In the genomic region with DNA sequence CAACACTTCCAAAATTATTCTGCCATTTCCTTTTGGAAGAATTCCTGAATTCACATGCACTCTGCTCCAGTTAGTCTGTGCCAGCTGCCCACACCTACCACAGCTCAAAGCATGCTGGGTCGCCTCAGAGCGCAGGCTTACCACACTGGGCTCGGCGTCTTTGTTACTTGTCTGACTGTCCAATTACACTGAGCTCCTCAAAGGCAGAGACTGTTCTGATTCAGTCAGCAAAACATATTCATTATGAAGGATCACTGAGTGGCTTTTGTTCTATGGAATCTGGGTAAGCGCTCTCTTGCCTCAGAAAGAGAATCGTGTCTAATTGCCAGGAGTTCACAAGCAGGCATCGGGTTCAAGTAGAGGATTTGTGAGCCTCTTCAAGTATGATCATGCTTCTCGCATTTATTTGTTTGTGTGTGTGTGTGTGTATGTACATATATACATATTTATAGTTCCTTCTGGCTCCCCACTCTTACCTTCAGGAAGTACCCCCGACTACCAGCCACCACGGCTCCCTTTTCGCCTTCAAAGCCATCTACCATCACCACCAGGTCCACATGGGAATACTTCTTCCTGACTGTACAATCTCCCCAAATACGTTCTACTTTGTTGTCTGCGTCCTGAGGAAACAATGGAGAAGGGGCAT, we compare ENCODE assay signal across 15 mouse cellular contexts. TPM values are rescaled to one million over a fixed set of nuclear protein-coding genes. Genes with fewer than 3 reads are reported as not detected.
DNase-seq lines count a peak whose midpoint lies in the region; ATAC-seq and TF ChIP-seq lines count a peak whose summit lies in the region.
"Had no signal": no experiment of that assay in that cellular context is flagged by ENCODE, and none has a peak within 500 bp of the region (broad histone marks: within the 10 kb centered on the region; RNA-seq: fewer than 3 reads in every experiment).

No protein-coding gene starts in this region.

- H3K4me1 ChIP-seq in ES-Bruce4 (ENCODE audit: control insufficient read depth, insufficient read depth, low read length): no peaks in the 10 kb centered on the region
- peaks cover 38% of the 10 kb centered on the region for H3K4me1 ChIP-seq in embryonic facial prominence, embryonic 10.5 days
- H3K4me1 ChIP-seq in hindbrain, embryonic 11.5 days (replicated peaks; ENCODE audit: control insufficient read depth, insufficient read depth, low read length): peaks cover 19% of the 10 kb centered on the region
- no peaks in the 10 kb centered on the region for H3K4me1 ChIP-seq in midbrain, embryonic 16.5 days (ENCODE audit: control insufficient read depth, insufficient read depth, low read length)

- peak; percentile 26; the same call in 1 of the 2 replicates for ATAC-seq in hindbrain, embryonic 11.5 days (ENCODE audit: low FRiP score)
- ATAC-seq in midbrain, embryonic 16.5 days: peak; percentile 49; the same call in 1 of the 2 replicates
- ATAC-seq in inflammation-experienced regulatory T-cells, adult 6 months: no peak

- intact Hi-C loops in heart, postnatal 36 days (cut with DNase I): no loop called here

- DNase-seq in embryonic facial prominence, embryonic 10.5 days (ENCODE audit: low spot score): no peak
- DNase-seq in hindbrain, embryonic 11.5 days (ENCODE audit: low spot score): peak; percentile 54
- no peak for DNase-seq in heart, postnatal 36 days
- DNase-seq in lung, postnatal 14 days: no peak
- no peak for DNase-seq in thymus, postnatal 4 days
- DNase-seq: adrenal gland, postnatal 36 days; cerebellum, adult 8-10 months; kidney, postnatal 14 days; spleen, adult 18-20 months; thymus, adult 18-20 months had no signal

- no peak for TF ChIP-seq POLR2A in ES-Bruce4 (IDR thresholded peaks at IDR 0.05; ENCODE audit: insufficient read depth, low read length)

- peak overlapping the region; percentile 63 for H3K27ac ChIP-seq in ES-Bruce4 (ENCODE audit: insufficient read depth, low read length)
- H3K27ac ChIP-seq in embryonic facial prominence, embryonic 10.5 days (replicated peaks): peak overlapping the region; percentile 80
- peak overlapping the region; percentile 99 for H3K27ac ChIP-seq in hindbrain, embryonic 11.5 days (ENCODE audit: low read depth, low read length)
- peak overlapping the region; percentile 71 for H3K27ac ChIP-seq in midbrain, embryonic 16.5 days (ENCODE audit: low read length)
- H3K27ac ChIP-seq: liver, embryonic 14.5 days; macrophage had no signal

- H3K4me3 ChIP-seq in ES-Bruce4 (ENCODE audit: low read depth, low read length): no peak overlapping the region
- H3K4me3 ChIP-seq in embryonic facial prominence, embryonic 10.5 days: no peak overlapping the region
- no peak overlapping the region for H3K4me3 ChIP-seq in hindbrain, embryonic 11.5 days (ENCODE audit: low read depth, low read length)
- H3K4me3 ChIP-seq in midbrain, embryonic 16.5 days (ENCODE audit: low read depth, low read length): no peak overlapping the region

- 0 out of 2 replicates have a peak overlapping the region, but pooled peaks have one; percentile 18 for H3K4me2 ChIP-seq in hindbrain, embryonic 11.5 days (replicated peaks; ENCODE audit: low read depth, low read length)
- no peak overlapping the region for H3K4me2 ChIP-seq in midbrain, embryonic 16.5 days (ENCODE audit: low read length)

- no peaks in the 10 kb centered on the region for H3K9me3 ChIP-seq in ES-Bruce4 (replicated peaks; ENCODE audit: control insufficient read depth, insufficient read depth, low read length, poor library complexity, severe bottlenecking)
- no peaks in the 10 kb centered on the region for H3K9me3 ChIP-seq in embryonic facial prominence, embryonic 10.5 days
- H3K9me3 ChIP-seq in hindbrain, embryonic 11.5 days (ENCODE audit: control insufficient read depth, low read length): no peaks in the 10 kb centered on the region
- no peaks in the 10 kb centered on the region for H3K9me3 ChIP-seq in midbrain, embryonic 16.5 days (replicated peaks; ENCODE audit: control insufficient read depth, low read length, poor library complexity, severe bottlenecking)

- no peak for TF ChIP-seq EP300 in ES-Bruce4 (IDR thresholded peaks at IDR 0.05; ENCODE audit: insufficient read depth, low read depth, low read length)

- H3K9ac ChIP-seq in ES-Bruce4 (ENCODE audit: low read depth, poor library complexity, severe bottlenecking): no peak overlapping the region
- peak overlapping the region; percentile 53 for H3K9ac ChIP-seq in hindbrain, embryonic 11.5 days (ENCODE audit: low read depth, low read length)
- no peak overlapping the region for H3K9ac ChIP-seq in midbrain, embryonic 16.5 days (ENCODE audit: low read depth, low read length)
- H3K9ac ChIP-seq: liver, embryonic 14.5 days had no signal

- peaks cover 82% of the 10 kb centered on the region for H3K36me3 ChIP-seq in ES-Bruce4 (ENCODE audit: control insufficient read depth, insufficient read depth, low read length, poor library complexity, severe bottlenecking)
- peaks cover 93% of the 10 kb centered on the region for H3K36me3 ChIP-seq in embryonic facial prominence, embryonic 10.5 days (replicated peaks)
- peaks cover 14% of the 10 kb centered on the region for H3K36me3 ChIP-seq in hindbrain, embryonic 11.5 days (ENCODE audit: control insufficient read depth, insufficient read depth, low read length)
- peaks cover 33% of the 10 kb centered on the region for H3K36me3 ChIP-seq in midbrain, embryonic 16.5 days (ENCODE audit: control insufficient read depth, insufficient read depth, low read length)

- H3K27me3 ChIP-seq in ES-Bruce4 (ENCODE audit: control insufficient read depth, insufficient read depth, low read length, poor library complexity, severe bottlenecking): no peaks in the 10 kb centered on the region
- H3K27me3 ChIP-seq in embryonic facial prominence, embryonic 10.5 days (replicated peaks; ENCODE audit: low read depth, poor library complexity, severe bottlenecking): no peaks in the 10 kb centered on the region
- no peaks in the 10 kb centered on the region for H3K27me3 ChIP-seq in hindbrain, embryonic 11.5 days (ENCODE audit: control insufficient read depth, insufficient read depth, low read length)
- H3K27me3 ChIP-seq in midbrain, embryonic 16.5 days (ENCODE audit: control insufficient read depth, insufficient read depth, low read depth, low read length): no peaks in the 10 kb centered on the region

- no peak for TF ChIP-seq CTCF in ES-Bruce4 (IDR thresholded peaks at IDR 0.05; ENCODE audit: low read depth, low read length)

- WGBS in embryonic facial prominence, embryonic 10.5 days: 68% methylated on average over 13 of the region's 13 CpGs
- WGBS in hindbrain, embryonic 11.5 days: 38% methylated on average over 13 of the region's 13 CpGs
- 12% methylated on average over 13 of the region's 13 CpGs for WGBS in midbrain, embryonic 16.5 days

RNA-seq across cellular contexts. Expression of gene Sars, which starts 12.3 kb away (rescaled TPM):
- polyA plus RNA-seq in ES-Bruce4 (2011; ENCODE audit: insufficient read depth, insufficient read length, low read depth, missing spikeins): 258 and 273 TPM in 2 replicates
- polyA plus RNA-seq in embryonic facial prominence, embryonic 10.5 days (2016; fragmentation: Nextera tagmentation; extraction: Ambion mirVana): 132 and 139 TPM in 2 replicates
- 181 and 206 TPM in 2 replicates for polyA plus RNA-seq in hindbrain, embryonic 11.5 days (2014; fragmentation: Nextera tagmentation; extraction: Ambion mirVana)
- polyA plus RNA-seq in midbrain, embryonic 16.5 days (2015; fragmentation: Nextera tagmentation; extraction: Ambion mirVana): 217 and 220 TPM in 2 replicates
- 10 to 100 TPM; 82.6 to 83.9 TPM for total RNA-seq in heart, postnatal 36 days (2021)
- 100 to 1,000 TPM; 156 to 182 (median 163) TPM for polyA plus RNA-seq in inflammation-experienced regulatory T-cells, adult 6 months (2017; shearing (Covaris generic))

RNA-seq across cellular contexts. Expression of gene Celsr2, which starts 17.3 kb away (rescaled TPM):
- 7.1 and 8.9 TPM in 2 replicates for polyA plus RNA-seq in ES-Bruce4 (2011; ENCODE audit: insufficient read depth, insufficient read length, low read depth, missing spikeins)
- polyA plus RNA-seq in embryonic facial prominence, embryonic 10.5 days (2016; fragmentation: Nextera tagmentation; extraction: Ambion mirVana): 10.2 and 20.1 TPM in 2 replicates
- polyA plus RNA-seq in hindbrain, embryonic 11.5 days (2014; fragmentation: Nextera tagmentation; extraction: Ambion mirVana): 76.7 and 101 TPM in 2 replicates
- polyA plus RNA-seq in midbrain, embryonic 16.5 days (2015; fragmentation: Nextera tagmentation; extraction: Ambion mirVana): 27.9 and 33.2 TPM in 2 replicates
- 1 to 10 TPM; 6.6 to 7.4 TPM for total RNA-seq in heart, postnatal 36 days (2021)
- under 1 TPM; 0.35 to 0.52 (median 0.37) TPM for polyA plus RNA-seq in inflammation-experienced regulatory T-cells, adult 6 months (2017; shearing (Covaris generic))
- polyA plus RNA-seq: macrophage had no signal

RNA-seq across cellular contexts. Expression of gene Psrc1, which starts 49.0 kb away (rescaled TPM):
- 255 and 272 TPM in 2 replicates for polyA plus RNA-seq in ES-Bruce4 (2011; ENCODE audit: insufficient read depth, insufficient read length, low read depth, missing spikeins)
- 97.9 and 100.0 TPM in 2 replicates for polyA plus RNA-seq in embryonic facial prominence, embryonic 10.5 days (2016; fragmentation: Nextera tagmentation; extraction: Ambion mirVana)
- polyA plus RNA-seq in hindbrain, embryonic 11.5 days (2014; fragmentation: Nextera tagmentation; extraction: Ambion mirVana): 48.7 and 53.5 TPM in 2 replicates
- 3.9 and 5.2 TPM in 2 replicates for polyA plus RNA-seq in midbrain, embryonic 16.5 days (2015; fragmentation: Nextera tagmentation; extraction: Ambion mirVana)
- total RNA-seq in heart, postnatal 36 days (2021): under 1 TPM; 0.39 to 0.68 TPM
- polyA plus RNA-seq in inflammation-experienced regulatory T-cells, adult 6 months (2017; shearing (Covaris generic)): 10 to 100 TPM in 1 of 3 experiments, 1 to 10 TPM in 2; 1.2 to 17.5 (median 4.1) TPM
